Mouse (Mus musculus) limb, embryonic 12.5 days (tissue): ENCODE results near the gene Asphd2. TPM values are rescaled to one million over a fixed set of nuclear protein-coding genes. Genes with fewer than 3 reads are reported as not detected.

Experiments used
- ATAC-seq: fragments of 200-750 bp; cut with Nextera tagmentation; 2 replicates; pipeline ENCODE4 v1.8.0; 2017; ENCODE audit warnings: low read depth, moderate TSS enrichment; ENCODE audit not compliant: insufficient number of reproducible peaks, insufficient read depth, low FRiP score, low TSS enrichment
- H3K27ac ChIP-seq: fragments of 300-500 bp; sonication (generic); 2 replicates; pipeline ENCODE4 v1.5.1; 2016; ENCODE audit warnings: mild to moderate bottlenecking, moderate library complexity
- H3K27me3 ChIP-seq: fragments of 300-500 bp; sonication (generic); 2 replicates; pipeline ENCODE4 v1.6.1; 2016; ENCODE audit warnings: mild to moderate bottlenecking, moderate library complexity
- H3K36me3 ChIP-seq: fragments of 300-500 bp; sonication (generic); 2 replicates; pipeline ENCODE4 v1.6.1; 2016; ENCODE audit warnings: mild to moderate bottlenecking, moderate library complexity
- H3K4me1 ChIP-seq: fragments of 300-500 bp; sonication (generic); replicated peaks from 2 replicates; pipeline ENCODE4 v1.6.1; 2016
- H3K4me2 ChIP-seq: fragments of 300-500 bp; sonication (generic); 2 replicates; pipeline ENCODE4 v1.6.1; 2016; ENCODE audit warnings: mild to moderate bottlenecking, moderate library complexity
- H3K4me3 ChIP-seq: fragments of 300-500 bp; sonication (generic); replicated peaks from 2 replicates; pipeline ENCODE4 v1.5.1; 2016; ENCODE audit warnings: mild to moderate bottlenecking
- H3K9ac ChIP-seq: fragments of 300-500 bp; sonication (generic); replicated peaks from 2 replicates; pipeline ENCODE4 v1.6.1; 2016; ENCODE audit warnings: mild to moderate bottlenecking, moderate library complexity
- H3K9me3 ChIP-seq: fragments of 300-500 bp; sonication (generic); 2 replicates; pipeline ENCODE4 v1.6.1; 2016; ENCODE audit warnings: mild to moderate bottlenecking, moderate library complexity
- WGBS: fragments of 180-500 bp; shearing (Covaris S2); methylation state at CpG from one replicate; pipeline ENCODE4 v1.1.7; 2016; 5-methylcytosine and 5-hydroxymethylcytosine counted together
- polyA plus RNA-seq: library from polyadenylated mRNA; unstranded; fragments of >200 nt; fragmentation: Nextera tagmentation; extraction: Ambion mirVana; gene quantifications from 2 replicates; pipeline ENCODE4 v1.2.1, GENCODE M21; 2016

The Asphd2 gene
- polyA plus RNA-seq, 1 experiment from 2014 or later, result 35.4 TPM

GRCm38 (mm10) chr5:112391002-112391401 lies 3.7 kb downstream of the Asphd2 start:
- Histone ChIP-seq H3K27ac (no peak overlapping the region), H3K4me3 (no peak overlapping the region), H3K9me3 (no peaks in the 10 kb centered on the region), H3K36me3 (peaks cover 35% of the 10 kb centered on the region), H3K9ac (no peak overlapping the region), H3K27me3 (peaks cover 30% of the 10 kb centered on the region), H3K4me2 (no peak overlapping the region), H3K4me1 (peaks cover 14% of the 10 kb centered on the region)
- 47% methylated on average over 16 of the region's 16 CpGs for WGBS
- no peak for ATAC-seq

GRCm38 (mm10) chr5:112389352-112389751 lies 5.3 kb downstream of the Asphd2 start:
- ATAC-seq, result no peak
- 77% methylated on average over 9 of the region's 9 CpGs for WGBS
- Histone ChIP-seq H3K36me3 (peaks cover 51% of the 10 kb centered on the region), H3K4me3 (no peak overlapping the region), H3K4me1 (peaks cover 5% of the 10 kb centered on the region), H3K4me2 (no peak overlapping the region), H3K27me3 (peaks cover 30% of the 10 kb centered on the region), H3K9ac (0 out of 2 replicates have a peak overlapping the region, but pooled peaks have one; percentile 23), H3K27ac (no peak overlapping the region), H3K9me3 (no peaks in the 10 kb centered on the region)

DNA sequence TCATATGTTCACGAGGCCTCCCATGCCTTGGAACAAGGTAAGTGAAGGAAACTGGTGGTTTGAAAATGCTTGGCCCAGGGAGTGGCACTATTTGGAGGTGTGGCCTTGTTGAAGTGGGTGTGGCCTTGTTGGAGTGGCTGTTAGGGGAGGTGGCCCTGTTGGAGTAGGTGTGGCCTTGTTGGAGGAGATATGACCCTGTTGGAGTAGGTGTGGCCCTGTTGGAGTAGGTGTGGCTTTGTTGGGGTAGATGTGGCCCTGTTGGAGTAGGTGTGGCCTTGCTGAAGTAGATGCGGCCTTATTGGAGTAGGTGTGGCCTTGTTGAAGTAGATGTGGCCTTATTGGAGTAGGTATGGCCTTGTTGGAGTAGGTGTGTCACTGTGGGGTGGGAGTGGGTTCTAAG lies 8.7 kb downstream of the Asphd2 start:
- WGBS, result 62% methylated on average over 2 of the region's 2 CpGs
- Histone ChIP-seq H3K9ac (no peak overlapping the region), H3K4me2 (no peak overlapping the region), H3K9me3 (no peaks in the 10 kb centered on the region), H3K27me3 (no peaks in the 10 kb centered on the region; the same call in 1 of the 2 replicates), H3K36me3 (peaks cover 41% of the 10 kb centered on the region), H3K27ac (no peak overlapping the region), H3K4me1 (0 out of 2 replicates have a peak, but pooled peaks cover 7% of the 10 kb centered on the region), H3K4me3 (no peak overlapping the region)
- ATAC-seq, result no peak

DNA sequence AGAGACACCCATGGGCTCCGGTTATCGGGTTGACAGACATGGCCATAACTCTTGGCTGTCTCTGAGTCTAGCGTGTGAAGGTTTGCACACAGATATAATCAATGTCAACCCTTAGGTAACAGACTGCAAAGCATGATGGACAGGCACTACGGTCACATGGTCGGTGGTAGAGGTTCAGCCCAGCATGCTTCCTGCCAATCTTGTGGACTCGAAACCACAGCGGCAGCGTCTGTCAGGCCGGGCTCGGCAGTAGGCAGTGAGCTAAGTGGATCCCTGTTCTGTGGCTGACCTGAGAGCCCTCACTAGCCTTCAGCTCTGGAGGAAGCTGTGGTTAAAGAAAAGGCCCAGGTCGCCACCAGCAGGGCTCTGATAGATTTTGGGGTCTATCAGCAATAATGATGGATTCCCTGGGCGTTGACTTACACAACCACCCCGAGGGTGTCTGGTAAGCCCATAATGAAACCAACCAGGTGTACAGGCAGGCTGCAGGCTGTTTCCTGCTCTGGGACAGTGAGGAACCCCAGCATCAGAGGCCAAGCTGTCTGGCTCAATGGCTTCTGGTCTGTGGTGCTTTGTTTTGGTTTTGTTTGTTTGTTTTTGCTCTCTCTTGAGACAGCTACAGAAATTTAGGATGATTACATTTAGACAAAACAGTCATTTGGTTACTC lies 9.7 kb downstream of the Asphd2 start:
- Histone ChIP-seq H3K4me2 (no peak overlapping the region), H3K4me1 (0 out of 2 replicates have a peak, but pooled peaks cover 7% of the 10 kb centered on the region), H3K9me3 (no peaks in the 10 kb centered on the region), H3K36me3 (peaks cover 37% of the 10 kb centered on the region), H3K9ac (no peak overlapping the region), H3K27ac (no peak overlapping the region), H3K4me3 (no peak overlapping the region), H3K27me3 (no peaks in the 10 kb centered on the region)
- WGBS, result 93% methylated on average over 13 of the region's 13 CpGs
- ATAC-seq, result no peak

GRCm38 (mm10) chr5:112382641-112383330 lies 11.9 kb downstream of the Asphd2 start:
- 0 out of 2 replicates have a peak, but pooled peaks have one; percentile 23 for ATAC-seq
- Histone ChIP-seq H3K27me3 (no peaks in the 10 kb centered on the region), H3K27ac (peak overlapping the region; percentile 37; the same call in 1 of the 2 replicates), H3K9me3 (no peaks in the 10 kb centered on the region), H3K36me3 (peaks cover 53% of the 10 kb centered on the region), H3K4me1 (0 out of 2 replicates have a peak, but pooled peaks cover 7% of the 10 kb centered on the region), H3K4me3 (no peak overlapping the region), H3K4me2 (no peak overlapping the region), H3K9ac (no peak overlapping the region)
- WGBS, result 50% methylated on average over 17 of the region's 17 CpGs

- WGBS, result 82% methylated on average over 9 of the region's 9 CpGs
- H3K4me1 ChIP-seq, result 0 out of 2 replicates have a peak, but pooled peaks cover 7% of the 10 kb centered on the region
- H3K4me3 ChIP-seq, result no peak overlapping the region
- no peak overlapping the region for H3K4me2 ChIP-seq
- H3K27ac ChIP-seq, result no peak overlapping the region
- no peaks in the 10 kb centered on the region for H3K27me3 ChIP-seq
- no peak overlapping the region; the same call in 1 of the 2 replicates for H3K9ac ChIP-seq
- H3K36me3 ChIP-seq, result peaks cover 56% of the 10 kb centered on the region
- no peaks in the 10 kb centered on the region for H3K9me3 ChIP-seq
- no peak for ATAC-seq
Observed at GRCm38 (mm10) chr5:112382042-112382441, 12.6 kb downstream of the Asphd2 start.

DNA sequence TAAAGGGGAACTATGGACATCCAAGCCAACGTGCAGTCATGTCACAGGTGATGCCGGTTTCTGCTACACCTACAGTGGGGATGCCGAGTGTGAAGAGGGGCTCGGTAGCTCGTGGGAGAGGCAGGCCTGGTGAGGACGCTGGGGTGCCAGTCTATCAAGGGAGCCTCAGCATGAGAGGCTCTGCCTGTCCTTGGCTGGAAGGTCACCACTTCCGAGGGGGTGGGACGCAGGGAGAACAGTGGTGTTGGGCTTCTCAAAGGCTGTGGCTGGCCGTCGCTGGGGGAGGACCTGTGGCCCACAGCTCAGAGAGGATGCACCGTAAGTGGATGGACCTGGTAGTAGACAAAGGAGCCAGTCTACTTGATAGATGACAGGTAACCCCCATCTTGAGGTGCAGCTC lies 13.5 kb downstream of the Asphd2 start:
- 0 out of 2 replicates have a peak, but pooled peaks cover 7% of the 10 kb centered on the region for H3K4me1 ChIP-seq
- no peak overlapping the region for H3K9ac ChIP-seq
- peaks cover 55% of the 10 kb centered on the region for H3K36me3 ChIP-seq
- H3K4me2 ChIP-seq, result no peak overlapping the region
- H3K27ac ChIP-seq, result no peak overlapping the region
- no peak overlapping the region for H3K4me3 ChIP-seq
- no peaks in the 10 kb centered on the region for H3K9me3 ChIP-seq
- ATAC-seq, result no peak
- 86% methylated on average over 11 of the region's 11 CpGs for WGBS
- H3K27me3 ChIP-seq, result no peaks in the 10 kb centered on the region

GRCm38 (mm10) chr5:112378716-112379115 lies 15.9 kb downstream of the Asphd2 start:
- peaks cover 62% of the 10 kb centered on the region for H3K36me3 ChIP-seq
- no peak for ATAC-seq
- no peak overlapping the region for H3K27ac ChIP-seq
- no peak overlapping the region for H3K4me3 ChIP-seq
- H3K4me1 ChIP-seq, result 0 out of 2 replicates have a peak, but pooled peaks cover 7% of the 10 kb centered on the region
- 79% methylated on average over 6 of the region's 6 CpGs for WGBS
- no peak overlapping the region for H3K4me2 ChIP-seq
- H3K9me3 ChIP-seq, result no peaks in the 10 kb centered on the region
- H3K27me3 ChIP-seq, result no peaks in the 10 kb centered on the region
- H3K9ac ChIP-seq, result no peak overlapping the region

DNA sequence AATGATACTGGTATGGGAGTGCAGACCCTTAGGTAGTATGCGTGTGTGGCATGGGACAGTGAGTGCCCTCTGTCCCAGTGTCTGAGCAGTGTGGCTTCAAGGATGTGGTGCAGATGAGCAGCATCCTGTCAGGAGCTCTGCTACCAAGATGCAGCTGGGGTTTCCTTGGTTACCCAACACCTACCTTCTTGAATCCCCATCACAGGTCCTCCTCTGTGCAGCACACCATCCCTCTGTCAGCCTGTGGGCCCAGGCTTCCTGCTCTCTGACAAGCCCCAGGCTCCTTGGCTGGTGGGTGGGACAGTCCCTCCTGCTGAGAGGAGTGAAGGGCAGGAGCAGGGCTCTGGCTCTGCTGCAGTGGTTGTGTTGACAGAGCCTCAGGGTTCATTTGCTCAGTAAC lies 17.3 kb downstream of the Asphd2 start:
- no peak overlapping the region for H3K4me3 ChIP-seq
- no peaks in the 10 kb centered on the region for H3K27me3 ChIP-seq
- peaks cover 75% of the 10 kb centered on the region for H3K36me3 ChIP-seq
- H3K9ac ChIP-seq, result no peak overlapping the region
- no peak overlapping the region for H3K27ac ChIP-seq
- no peak overlapping the region for H3K4me2 ChIP-seq
- H3K4me1 ChIP-seq, result no peaks in the 10 kb centered on the region
- no peaks in the 10 kb centered on the region for H3K9me3 ChIP-seq
- ATAC-seq, result no peak
- WGBS, result 90% methylated on average over 1 of the region's 1 CpGs

GRCm38 (mm10) chr5:112376111-112376510 lies 18.6 kb downstream of the Asphd2 start:
- Histone ChIP-seq H3K9me3 (no peaks in the 10 kb centered on the region), H3K27ac (no peak overlapping the region), H3K36me3 (peaks cover 88% of the 10 kb centered on the region), H3K4me1 (no peaks in the 10 kb centered on the region), H3K4me2 (no peak overlapping the region), H3K4me3 (no peak overlapping the region), H3K27me3 (no peaks in the 10 kb centered on the region), H3K9ac (no peak overlapping the region; the same call in 1 of the 2 replicates)
- 89% methylated on average over 4 of the region's 4 CpGs for WGBS
- no peak for ATAC-seq

DNA sequence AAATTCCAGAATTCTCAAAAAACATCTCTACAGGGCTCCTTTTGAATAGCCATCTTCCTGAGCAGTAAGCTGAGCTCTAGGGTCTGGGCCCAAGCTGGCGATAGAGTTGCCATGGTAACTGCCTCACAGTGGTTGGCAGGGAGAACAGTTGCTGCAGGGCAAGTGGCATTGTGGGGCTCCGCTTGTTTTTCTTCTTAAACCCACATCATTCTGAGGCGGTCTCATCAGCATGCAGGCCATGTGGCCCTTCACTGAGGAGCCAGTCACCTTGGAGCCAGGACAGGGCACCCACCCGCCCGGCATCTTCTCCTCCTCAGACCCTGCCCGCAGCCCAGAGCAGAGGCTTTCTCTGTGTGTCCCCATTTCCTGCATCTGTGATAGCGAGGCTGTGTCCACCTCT lies 22.7 kb downstream of the Asphd2 start:
- no peak for ATAC-seq
- 70% methylated on average over 7 of the region's 7 CpGs for WGBS
- H3K4me3 ChIP-seq, result no peak overlapping the region

More for the DNA sequence above, 22.7 kb downstream of the Asphd2 start:
- no peak overlapping the region for H3K9ac ChIP-seq
- H3K4me2 ChIP-seq, result no peak overlapping the region
- H3K36me3 ChIP-seq, result peaks cover 97% of the 10 kb centered on the region
- no peak overlapping the region for H3K27ac ChIP-seq
- H3K9me3 ChIP-seq, result no peaks in the 10 kb centered on the region
- no peaks in the 10 kb centered on the region for H3K4me1 ChIP-seq
- H3K27me3 ChIP-seq, result no peaks in the 10 kb centered on the region
